Mouse (Mus musculus) heart, adult 8-10 months (tissue): ENCODE results near the gene Zfand6. TPM values are rescaled to one million over a fixed set of nuclear protein-coding genes. Genes with fewer than 3 reads are reported as not detected.

Experiments
- DNase-seq: peaks from one replicate; pipeline ENCODE4 v3.0.0; 2022; ENCODE audit warnings: low spot score
- total RNA-seq, 4 experiments: library from RNA; stranded (reverse); gene quantifications; 2 replicates each; pipeline ENCODE4 v1.2.4; 2022

Zfand6 gene
- total RNA-seq, 4 experiments from 2014 or later, result 82.5 to 102 (median 85.4) TPM

- DNase-seq, result no peak
Observed at GRCm38 (mm10) chr7:84651303-84651986, 38.3 kb downstream of the Zfand6 start.

GRCm38 (mm10) chr7:84649016-84649415, 40.7 kb downstream of the Zfand6 start:
- no peak for DNase-seq

- DNase-seq, result no peak
Observed at GRCm38 (mm10) chr7:84646256-84646655, 43.5 kb downstream of the Zfand6 start.

DNA sequence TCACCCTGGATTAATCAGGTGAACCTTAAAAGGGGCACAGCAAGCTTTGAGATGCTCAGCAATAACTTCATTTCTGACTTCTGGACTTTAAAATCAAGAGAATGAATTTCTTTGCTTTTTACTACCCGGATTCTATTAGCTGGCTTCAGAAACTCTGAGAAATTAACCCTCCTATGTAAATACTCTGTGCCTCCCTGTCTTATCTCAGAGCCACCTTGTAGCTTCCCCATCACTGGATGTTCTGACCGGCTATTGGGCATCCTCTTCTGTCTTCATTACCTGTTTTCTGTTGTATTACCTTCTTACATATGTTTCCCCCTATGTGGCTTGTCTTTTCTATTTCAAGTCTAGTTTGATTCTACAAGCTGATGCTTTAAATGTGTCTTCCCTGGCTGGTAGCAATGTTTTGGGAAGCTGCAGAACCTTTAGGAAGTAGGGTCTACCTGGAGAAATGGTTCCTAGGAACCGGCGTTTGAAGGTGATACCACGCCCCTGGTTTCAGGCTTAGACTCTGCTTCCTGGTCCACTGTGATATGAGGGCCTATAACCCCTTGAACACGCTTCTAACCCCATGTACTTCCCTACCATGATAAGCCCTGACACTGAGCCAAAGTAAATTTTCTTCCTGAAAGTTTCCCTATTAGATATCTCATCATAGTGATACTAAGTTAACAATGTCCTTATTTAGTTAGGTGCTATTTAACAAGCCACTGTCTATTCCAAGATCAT, 46.3 kb downstream of the Zfand6 start:
- DNase-seq, result no peak

DNA sequence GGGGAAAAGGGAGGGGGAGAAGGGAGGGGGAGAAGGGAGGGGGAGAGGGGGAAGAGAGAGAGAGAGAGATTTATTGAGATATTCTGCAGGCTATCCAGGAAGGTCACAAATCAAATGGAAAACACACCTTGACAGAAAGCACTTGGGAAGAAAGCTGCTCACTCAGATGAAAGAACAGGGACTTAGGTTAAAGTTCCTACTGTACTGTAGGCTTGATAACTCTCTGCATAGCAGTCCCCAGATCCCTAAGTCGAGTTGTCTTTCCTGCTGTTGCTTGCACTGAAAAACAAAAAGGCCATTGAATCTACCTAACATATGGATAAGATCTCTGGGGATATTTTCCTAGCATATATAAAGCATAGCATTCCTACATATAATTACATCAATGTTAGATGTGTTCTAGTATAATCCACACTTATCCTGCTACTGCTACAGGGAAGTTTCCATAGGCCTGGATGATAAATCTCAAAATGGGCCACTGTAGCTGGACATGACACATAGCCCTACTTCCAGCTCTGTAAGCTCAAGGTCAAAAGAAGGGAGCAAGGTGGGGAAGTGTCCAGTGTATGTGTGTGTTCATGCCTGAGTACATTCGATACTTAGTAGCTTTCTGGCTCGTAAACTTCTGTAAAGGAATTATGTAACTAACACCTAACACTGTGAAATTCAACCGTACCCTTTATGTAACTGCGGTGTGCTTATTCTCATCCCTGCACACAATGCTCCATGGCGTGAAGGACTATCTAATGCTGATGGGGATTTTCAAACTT, 47.4 kb downstream of the Zfand6 start:
- DNase-seq, result no peak

GRCm38 (mm10) chr7:84636939-84637338, 52.8 kb downstream of the Zfand6 start:
- DNase-seq, result no peak

DNA sequence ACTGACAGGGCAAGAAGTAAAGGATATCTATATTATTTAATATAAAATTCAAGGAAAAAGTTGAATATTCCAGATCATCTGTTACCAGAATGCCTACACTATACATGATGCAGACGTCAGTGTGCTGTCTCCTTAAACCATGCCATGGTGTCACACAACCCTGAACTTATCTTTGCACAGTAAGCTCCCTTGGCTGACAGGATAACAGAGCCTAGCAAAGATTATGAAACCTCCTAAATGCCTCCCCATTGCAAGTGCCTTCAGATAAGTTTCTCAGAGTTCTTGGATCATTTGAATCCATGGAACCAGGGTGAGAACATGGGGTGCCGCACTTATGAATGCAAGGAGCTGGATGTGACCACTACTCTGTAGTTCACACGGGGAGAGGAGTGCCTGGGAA, 57.9 kb downstream of the Zfand6 start:
- no peak for DNase-seq

GRCm38 (mm10) chr7:84623718-84624117, 66.0 kb downstream of the Zfand6 start:
- no peak for DNase-seq

DNA sequence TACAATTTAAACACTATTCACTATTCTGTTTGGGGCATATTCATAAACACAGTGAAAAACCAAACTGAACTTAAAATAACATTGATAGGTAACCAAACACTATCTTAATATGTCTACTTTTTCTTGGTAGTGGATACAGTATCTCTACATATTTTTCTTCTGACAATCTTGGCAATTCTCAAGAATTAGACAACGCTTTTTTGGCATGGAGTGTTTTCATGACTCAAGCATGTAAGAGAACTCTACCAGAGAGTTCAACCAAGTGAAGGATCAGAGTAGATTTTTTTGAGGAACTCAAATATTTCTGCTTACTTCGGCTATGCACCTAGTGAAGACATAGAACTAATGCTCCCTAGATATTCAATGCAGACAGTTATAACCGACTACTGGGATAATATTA, 68.8 kb downstream of the Zfand6 start:
- DNase-seq, result no peak

GRCm38 (mm10) chr7:84618951-84619350, 70.8 kb downstream of the Zfand6 start:
- no peak for DNase-seq

DNA sequence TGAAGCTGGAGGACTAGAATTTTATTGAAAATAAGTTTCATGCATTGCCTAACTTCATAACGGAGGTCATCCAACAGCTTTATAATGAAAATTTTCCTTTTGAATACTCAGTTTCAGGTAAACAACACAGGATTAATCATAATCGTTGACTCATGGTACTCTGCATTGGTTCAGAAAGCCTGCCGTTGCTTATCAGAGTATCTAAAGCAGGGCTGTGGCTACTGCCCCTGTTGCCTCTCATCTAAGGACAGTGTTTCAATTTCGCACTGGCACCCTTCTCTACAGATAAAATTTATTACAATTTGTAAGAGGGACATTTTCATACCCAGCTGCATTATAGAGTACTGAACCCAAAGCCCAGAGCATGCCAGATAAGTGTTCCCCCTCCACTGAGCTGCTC, 77.3 kb downstream of the Zfand6 start:
- DNase-seq, result no peak

DNA sequence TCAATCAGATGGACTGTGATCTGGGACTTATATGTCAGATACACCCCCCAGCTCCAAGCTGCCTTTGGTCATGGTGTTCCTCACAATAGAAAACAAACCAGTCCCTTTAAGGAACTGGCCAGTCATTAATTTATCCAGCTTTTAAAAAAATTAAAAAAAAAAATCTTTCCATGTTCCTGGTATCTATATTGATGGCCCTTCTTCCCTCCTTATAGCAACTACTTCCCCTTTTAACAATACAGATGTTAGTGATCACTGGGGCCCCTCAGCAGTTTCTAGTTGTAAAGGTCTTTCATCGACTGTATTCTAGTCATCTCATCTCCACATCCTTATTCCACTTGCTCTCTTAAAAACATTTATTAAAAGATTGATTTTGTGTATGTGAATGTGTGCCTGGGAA, 78.2 kb downstream of the Zfand6 start:
- no peak for DNase-seq

DNA sequence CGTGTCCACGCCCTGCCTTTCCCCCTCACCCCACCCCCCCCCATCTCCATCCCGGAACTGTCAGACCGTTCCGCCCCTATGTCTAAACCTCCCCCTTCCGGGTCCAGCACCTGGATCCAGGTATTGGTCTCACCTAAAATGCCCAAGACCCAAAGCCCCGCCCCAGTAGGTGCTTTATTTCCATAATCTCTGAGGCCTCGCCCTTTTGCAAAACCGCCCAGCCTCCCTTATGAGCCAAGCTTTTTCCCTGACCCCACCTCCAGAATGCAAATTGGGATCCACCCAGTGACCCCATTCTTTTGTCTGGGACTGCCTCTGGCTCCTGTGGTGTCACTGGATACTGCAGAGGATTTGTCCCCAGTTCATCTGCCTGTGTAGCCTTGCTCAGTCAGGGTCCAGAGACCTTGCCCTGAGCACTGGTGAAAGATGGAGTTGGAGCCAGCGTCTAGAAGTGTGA, 83.4 kb downstream of the Zfand6 start, which contains the start of gene Fah:
Gene Fah, minus strand, starts transcription at position 430 of the 457 bp plus-strand sequence.
- peak; percentile 53 for DNase-seq

DNA sequence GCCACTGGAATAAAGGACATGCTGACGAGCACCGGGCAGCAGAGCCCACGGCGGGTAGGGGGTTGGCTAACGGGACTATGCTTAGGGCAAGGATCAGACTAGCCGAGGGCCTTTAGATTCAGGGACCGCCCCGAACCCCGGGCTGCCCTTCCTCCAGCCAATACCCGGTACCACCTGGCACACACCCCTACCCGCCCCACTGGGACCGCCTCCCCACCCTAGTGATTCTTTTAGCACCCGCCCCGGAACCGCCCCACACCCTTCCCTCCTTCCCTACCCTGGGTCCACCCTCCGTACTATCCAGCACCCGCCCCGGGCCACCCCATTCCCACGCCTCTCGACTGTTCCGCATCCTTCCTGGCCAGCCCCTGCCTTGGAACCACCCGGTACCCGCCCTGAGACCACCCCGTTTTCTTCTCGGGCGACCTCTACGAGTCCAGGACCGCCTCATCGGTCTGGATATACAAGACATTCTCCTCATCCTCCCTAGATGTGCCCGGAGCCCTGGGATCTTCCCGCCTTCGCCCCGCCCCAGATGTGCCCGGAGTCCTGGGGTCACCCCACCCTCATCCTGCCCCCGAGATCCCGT, 84.0 kb downstream of the Zfand6 start:
- peak; percentile 81 for DNase-seq

DNA sequence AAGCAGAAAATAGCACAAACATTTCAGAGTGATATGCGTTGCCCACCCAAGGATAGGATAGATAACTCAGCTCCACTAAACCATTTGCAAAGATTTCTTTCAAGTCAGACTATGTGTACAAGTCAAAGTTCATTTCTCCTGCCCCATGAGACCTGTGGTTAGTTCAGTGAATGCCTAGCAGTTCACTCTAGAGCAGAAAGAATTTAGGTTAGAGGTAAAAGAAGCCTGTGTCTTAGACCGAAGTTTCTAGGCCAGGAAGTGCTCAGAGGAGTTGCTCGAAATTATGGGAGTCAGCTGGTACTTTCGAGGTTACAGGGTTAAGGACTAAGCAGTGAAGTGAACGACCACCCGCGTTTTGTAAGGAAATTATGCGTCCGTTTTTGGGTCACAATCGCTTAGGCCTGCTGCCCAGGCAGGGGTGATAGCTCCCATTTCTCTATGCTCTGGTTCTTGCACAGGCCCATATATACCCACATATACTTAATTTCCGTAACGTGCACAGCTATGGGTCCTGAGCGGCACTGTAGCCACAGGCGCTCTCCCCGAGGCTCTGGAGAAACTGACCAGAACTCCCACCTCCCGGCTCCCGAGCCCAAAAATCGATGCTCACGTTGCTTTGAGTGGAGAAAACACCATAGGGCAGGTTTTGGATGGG, 84.6 kb downstream of the Zfand6 start:
- peak; percentile 7 for DNase-seq

DNA sequence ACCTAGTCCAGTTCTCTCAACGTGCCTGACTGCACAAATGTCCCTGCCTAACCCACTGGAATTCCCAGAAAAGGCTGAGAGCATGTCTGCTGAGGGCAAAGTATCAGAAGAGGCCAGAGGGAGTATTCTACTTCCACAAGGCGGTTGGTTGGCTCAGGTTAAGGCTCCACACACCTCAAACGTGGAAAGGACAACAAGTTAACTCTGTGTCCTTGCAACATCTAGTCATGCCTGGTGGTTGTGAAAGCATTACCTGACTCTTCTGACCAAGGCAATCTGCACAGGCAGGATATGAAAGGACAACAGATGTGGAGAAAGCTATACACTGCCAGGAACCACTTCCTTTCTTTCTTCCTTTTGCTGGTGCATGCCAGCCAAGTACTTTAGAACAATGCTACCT, 85.3 kb downstream of the Zfand6 start:
- peak; percentile 20 for DNase-seq

DNA sequence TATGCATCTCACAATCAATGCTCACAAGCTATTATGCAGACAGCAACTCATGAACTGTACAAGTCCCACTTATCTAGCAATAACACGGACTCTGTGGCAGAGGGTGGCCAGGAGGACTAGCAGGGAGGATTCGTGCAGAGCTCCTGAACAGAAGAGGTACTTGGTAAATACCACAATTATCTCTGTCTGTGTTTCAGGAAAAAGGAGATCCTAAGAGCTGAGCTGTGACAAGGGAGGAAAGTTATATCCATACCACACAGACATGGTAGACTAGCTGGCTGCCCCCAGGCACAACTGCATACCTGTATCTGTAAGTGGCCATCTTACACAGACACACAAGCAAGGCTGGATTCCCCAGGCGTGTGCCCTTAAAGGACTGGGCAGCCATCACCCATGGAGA, 88.4 kb downstream of the Zfand6 start:
- no peak for DNase-seq

- no peak for DNase-seq
Observed at GRCm38 (mm10) chr7:84600631-84601030, 89.1 kb downstream of the Zfand6 start.

GRCm38 (mm10) chr7:84596633-84597032, 93.1 kb downstream of the Zfand6 start:
- no peak for DNase-seq

DNA sequence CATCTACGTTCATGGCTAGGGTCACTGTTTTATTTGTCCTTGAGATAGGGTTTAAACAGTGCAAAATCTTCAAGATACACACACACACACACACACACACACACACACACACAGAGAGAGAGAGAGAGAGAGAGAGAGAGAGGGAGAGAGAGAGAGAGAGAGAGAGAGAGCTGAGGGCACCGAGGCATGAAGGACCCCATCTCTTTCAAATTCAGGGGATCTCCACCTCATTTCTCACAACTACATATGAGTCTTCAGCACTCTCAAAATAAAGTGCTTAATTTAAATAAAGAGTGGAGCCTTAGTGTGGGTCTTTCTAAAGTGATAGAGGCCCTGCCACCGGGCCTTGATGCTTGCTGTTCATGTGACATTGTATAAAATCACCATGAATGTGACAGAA, 93.8 kb downstream of the Zfand6 start:
- no peak for DNase-seq

- no peak for DNase-seq
Observed at GRCm38 (mm10) chr7:84594917-84595303, 94.8 kb downstream of the Zfand6 start.
